Mouse (Mus musculus) heart, adult 2 months (tissue): ENCODE results near the gene Prr14.
A peak's percentile ranks its signal among the peaks of the same experiment; 100 is the strongest.

Experiments
- CTCF ChIP-seq: fragments of 200-600 bp; IDR thresholded peaks from 2 replicates; pipeline ENCODE4 v1.8.1; 2022; ENCODE audit warnings: antibody characterized with exemption, mild to moderate bottlenecking, moderate library complexity
- EP300 ChIP-seq: fragments of 200-500 bp; IDR thresholded peaks from 2 replicates; pipeline ENCODE4 v1.6.1; 2011; ENCODE audit warnings: low read depth, low read length, control low read depth; ENCODE audit not compliant: insufficient read depth
- POLR2A ChIP-seq: fragments of 200-500 bp; IDR thresholded peaks from 2 replicates; pipeline ENCODE4 v1.6.1; 2011; ENCODE audit warnings: mild to moderate bottlenecking, low read depth, low read length, control low read depth; ENCODE audit not compliant: insufficient read depth

DNA sequence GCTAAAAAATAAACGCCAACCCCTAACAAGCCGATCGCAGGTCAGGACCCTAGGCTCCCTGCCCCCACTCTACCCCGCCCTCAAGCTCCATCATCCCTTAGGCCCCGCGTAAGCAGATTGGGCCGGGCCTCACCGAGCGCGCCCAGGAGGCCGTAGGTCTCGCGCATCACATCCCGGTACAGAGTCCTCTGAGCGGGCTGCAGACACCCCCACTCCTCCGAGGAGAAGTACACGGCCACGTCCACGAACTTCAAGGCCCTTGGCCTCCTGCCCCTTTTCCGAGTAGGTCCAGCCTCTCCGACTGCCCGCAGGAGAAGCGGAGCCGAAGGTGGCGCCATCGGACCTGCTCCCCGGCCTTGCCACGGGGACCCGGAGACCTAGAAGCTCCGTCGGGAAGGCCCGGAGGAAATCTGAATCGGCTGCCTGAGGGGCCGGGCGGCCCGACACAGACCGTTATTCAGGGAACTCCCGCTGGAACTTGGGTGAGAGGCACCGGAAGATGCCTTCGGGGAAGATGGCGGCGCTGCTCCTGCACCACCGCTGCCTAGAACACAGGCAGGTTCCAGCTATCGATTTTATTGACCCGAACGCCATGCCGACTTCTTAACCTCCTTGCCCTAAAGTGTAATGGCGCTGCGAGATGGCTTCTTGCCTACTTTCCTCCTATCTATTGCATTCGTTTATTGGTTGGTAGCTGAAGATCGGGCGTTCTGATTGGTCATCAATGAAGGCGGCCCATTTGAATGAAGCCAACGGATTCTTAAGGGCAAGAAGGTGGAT is 10.7 kb upstream of the Prr14 start, which contains the start of gene Zfp689:
- TF ChIP-seq CTCF (peak; percentile 18), POLR2A (peak; percentile 49), EP300 (peak; percentile 55; the same call in 1 of the 2 replicates)
